Mouse (Mus musculus) brain, embryonic 14.5 days (tissue): ENCODE measurements around the gene Trappc6b.

Experiments
- CTCF ChIP-seq: fragments of 200-500 bp; IDR thresholded peaks from 2 replicates; pipeline ENCODE4 v1.5.1; 2012; ENCODE audit warnings: inconsistent platforms, mild to moderate bottlenecking, moderate library complexity, borderline replicate concordance; ENCODE audit not compliant: insufficient read depth, insufficient read length; ENCODE audit errors: extremely low read depth
- POLR2A ChIP-seq: fragments of 200-500 bp; IDR thresholded peaks from 2 replicates; pipeline ENCODE4 v1.6.1; 2012; ENCODE audit warnings: mild to moderate bottlenecking, inconsistent platforms, borderline replicate concordance; ENCODE audit not compliant: poor library complexity, insufficient read depth, insufficient read length, severe bottlenecking; ENCODE audit errors: extremely low read depth

GRCm38 (mm10) chr12:59105914-59106313 lies 44.6 kb upstream of the Trappc6b start:
- TF ChIP-seq POLR2A (no peak), CTCF (no peak)
